Mouse (Mus musculus): ENCODE results near the gene L3mbtl1.

GRCm38 (mm10) chr2:162899880-162900589 is 43.2 kb upstream of the L3mbtl1 start:
- TF ChIP-seq CTCF (IDR thresholded peaks at IDR 0.05; ENCODE audit: extremely low read depth, insufficient read length, insufficient replicate concordance, low read depth, low read length) (no peak), POLR2A (IDR thresholded peaks at IDR 0.05; ENCODE audit: low read depth, low read length) (no peak)
